Mouse (Mus musculus) CH12.LX (cell line): Measurements from ENCODE around the gene Ttll9. TPM values are rescaled to one million over a fixed set of nuclear protein-coding genes. Genes with fewer than 3 reads are reported as not detected.

Source experiments
- DNase-seq: peaks from one replicate; pipeline ENCODE4 v3.0.0-alpha.2; 2013; ENCODE audit errors: extremely low read depth
- H3K27ac ChIP-seq: 2 replicates; pipeline ENCODE4 v1.5.1; 2012; ENCODE audit warnings: low read depth, mild to moderate bottlenecking, control low read depth, moderate library complexity; ENCODE audit not compliant: insufficient read depth
- H3K27me3 ChIP-seq: replicated peaks from 2 replicates; pipeline ENCODE3; 2012; ENCODE audit warnings: inconsistent platforms
- H3K36me3 ChIP-seq, 2 experiments: replicated peaks in 1 of 2; 2 replicates each; pipeline versions ENCODE3 to v1.6.1; 2012; ENCODE audit warnings: inconsistent platforms in 1 of 2, low read length in 1 of 2, mild to moderate bottlenecking in 1 of 2, mixed read lengths in 1 of 2, moderate library complexity in 1 of 2; ENCODE audit not compliant: control insufficient read depth in 1 of 2, insufficient read depth in 1 of 2
- H3K4me1 ChIP-seq, 2 experiments: 2 replicates each; pipeline ENCODE4 v1.6.1; 2012; ENCODE audit warnings: inconsistent platforms in 1 of 2, moderate library complexity in 1 of 2; ENCODE audit not compliant: insufficient read depth in 2 of 2, control insufficient read depth in 1 of 2
- H3K4me2 ChIP-seq: 2 replicates; pipeline ENCODE4 v1.6.1; 2012; ENCODE audit warnings: low read depth, mild to moderate bottlenecking, control low read depth; ENCODE audit not compliant: poor library complexity, insufficient read depth, severe bottlenecking
- H3K4me3 ChIP-seq, 3 experiments: fragments of 150-350 bp in 1 of 3; sonication (generic) in 1 of 3; replicated peaks in 1 of 3; 2 replicates each; pipeline versions ENCODE3 to v1.5.1; 2011 to 2012; ENCODE audit warnings: low read depth in 2 of 3, low read length in 2 of 3, mild to moderate bottlenecking in 2 of 3, moderate library complexity in 2 of 3, control low read depth in 1 of 3, improper control_type of control experiment in 1 of 3, inconsistent platforms in 1 of 3, mixed read lengths in 1 of 3; ENCODE audit not compliant: poor library complexity in 1 of 3
- H3K79me2 ChIP-seq: replicated peaks from 2 replicates; pipeline ENCODE4 v1.6.1; 2012; ENCODE audit warnings: mild to moderate bottlenecking, moderate library complexity; ENCODE audit not compliant: control insufficient read depth, poor library complexity, insufficient read depth, severe bottlenecking; ENCODE audit errors: extremely low read depth
- H3K9ac ChIP-seq: 2 replicates; pipeline ENCODE4 v1.6.1; 2012; ENCODE audit warnings: low read depth, mild to moderate bottlenecking, control low read depth, moderate library complexity; ENCODE audit not compliant: insufficient read depth
- H3K9me3 ChIP-seq: replicated peaks from 2 replicates; pipeline ENCODE3; 2012; ENCODE audit warnings: low read length, inconsistent platforms, mixed read lengths
- BHLHE40 ChIP-seq: IDR thresholded peaks from 2 replicates; pipeline ENCODE4 v1.6.1; 2011; ENCODE audit warnings: mild to moderate bottlenecking, low read depth, low read length, improper control_type of control experiment
- CTCF ChIP-seq, 2 experiments: IDR thresholded peaks in 1 of 2; conservative IDR thresholded peaks in 1 of 2; 2 replicates each; pipeline ENCODE4 v1.5.1; 2011 to 2012; ENCODE audit warnings: low read depth in 2 of 2, low read length in 2 of 2, improper control_type of control experiment in 1 of 2, inconsistent platforms in 1 of 2, mild to moderate bottlenecking in 1 of 2, moderate library complexity in 1 of 2
- E2F4 ChIP-seq: IDR thresholded peaks from 2 replicates; pipeline ENCODE4 v1.6.1; 2011; ENCODE audit warnings: low read depth, low read length, improper control_type of control experiment; ENCODE audit not compliant: insufficient replicate concordance
- ELF1 ChIP-seq: IDR thresholded peaks from 2 replicates; pipeline ENCODE4 v1.6.1; 2014; ENCODE audit warnings: low read depth, mild to moderate bottlenecking, inconsistent platforms, low read length, improper control_type of control experiment
- ETS1 ChIP-seq: conservative IDR thresholded peaks from 2 replicates; pipeline ENCODE4 v1.6.1; 2012; ENCODE audit warnings: low read depth, mild to moderate bottlenecking, inconsistent platforms, low read length, improper control_type of control experiment, moderate library complexity
- GABPA ChIP-seq: IDR thresholded peaks from 2 replicates; pipeline ENCODE4 v1.6.1; 2012; ENCODE audit warnings: low read depth, low read length, improper control_type of control experiment, inconsistent platforms; ENCODE audit not compliant: insufficient replicate concordance
- HCFC1 ChIP-seq: IDR thresholded peaks from 2 replicates; pipeline ENCODE4 v1.6.1; 2012; ENCODE audit warnings: low read depth, mild to moderate bottlenecking, inconsistent platforms, low read length, improper control_type of control experiment
- IRF4 ChIP-seq: IDR thresholded peaks from 2 replicates; pipeline ENCODE4 v1.6.1; 2014; ENCODE audit warnings: low read depth, mild to moderate bottlenecking, inconsistent platforms, low read length, improper control_type of control experiment
- JUND ChIP-seq: conservative IDR thresholded peaks from 2 replicates; pipeline ENCODE4 v1.6.1; 2011; ENCODE audit warnings: low read depth, low read length, improper control_type of control experiment
- KAT2A ChIP-seq: IDR thresholded peaks from 2 replicates; pipeline ENCODE4 v1.6.1; 2012; ENCODE audit warnings: low read length, improper control_type of control experiment, inconsistent platforms; ENCODE audit not compliant: insufficient replicate concordance
- MAX ChIP-seq: IDR thresholded peaks from 2 replicates; pipeline ENCODE4 v1.6.1; 2011; ENCODE audit warnings: low read length, improper control_type of control experiment
- MAZ ChIP-seq: IDR thresholded peaks from 2 replicates; pipeline ENCODE4 v1.6.1; 2012; ENCODE audit warnings: low read depth, mild to moderate bottlenecking, inconsistent platforms, low read length, improper control_type of control experiment, moderate library complexity
- MEF2A ChIP-seq: IDR thresholded peaks from 2 replicates; pipeline ENCODE4 v1.6.1; 2014; ENCODE audit warnings: low read depth, mild to moderate bottlenecking, inconsistent platforms, low read length, improper control_type of control experiment, borderline replicate concordance
- MXI1 ChIP-seq: IDR thresholded peaks from 2 replicates; pipeline ENCODE4 v1.6.1; 2011; ENCODE audit warnings: mild to moderate bottlenecking, low read depth, low read length, improper control_type of control experiment
- PAX5 ChIP-seq: IDR thresholded peaks from 2 replicates; pipeline ENCODE4 v1.6.1; 2012; ENCODE audit warnings: low read length, inconsistent platforms, mixed read lengths
- POLR2A ChIP-seq: IDR thresholded peaks from 2 replicates; pipeline ENCODE4 v1.6.1; 2011; ENCODE audit warnings: low read depth, mild to moderate bottlenecking, improper control_type of control experiment, low read length
- RCOR1 ChIP-seq: conservative IDR thresholded peaks from 2 replicates; pipeline ENCODE4 v1.6.1; 2012; ENCODE audit warnings: low read depth, mild to moderate bottlenecking, inconsistent platforms, low read length, improper control_type of control experiment
- SMC3 ChIP-seq: IDR thresholded peaks from 2 replicates; pipeline ENCODE4 v1.6.1; 2011; ENCODE audit warnings: low read depth, low read length, improper control_type of control experiment
- TBP ChIP-seq: conservative IDR thresholded peaks from 2 replicates; pipeline ENCODE4 v1.6.1; 2011; ENCODE audit warnings: low read depth, low read length, improper control_type of control experiment
- UBTF ChIP-seq: IDR thresholded peaks from 2 replicates; pipeline ENCODE4 v1.6.1; 2012; ENCODE audit warnings: low read depth, mild to moderate bottlenecking, inconsistent platforms, low read length, improper control_type of control experiment, moderate library complexity
- USF1 ChIP-seq: IDR thresholded peaks from 2 replicates; pipeline ENCODE4 v1.6.1; 2014; ENCODE audit warnings: low read depth, mild to moderate bottlenecking, inconsistent platforms, low read length, improper control_type of control experiment
- ZC3H11A ChIP-seq: IDR thresholded peaks from 2 replicates; pipeline ENCODE4 v1.6.1; 2012; ENCODE audit warnings: low read depth, mild to moderate bottlenecking, inconsistent platforms, low read length, improper control_type of control experiment
- ZKSCAN1 ChIP-seq: IDR thresholded peaks from 2 replicates; pipeline ENCODE4 v1.6.1; 2012; ENCODE audit warnings: low read depth, inconsistent platforms, low read length, improper control_type of control experiment, borderline replicate concordance
- ZNF384 ChIP-seq: IDR thresholded peaks from 2 replicates; pipeline ENCODE4 v1.6.1; 2012; ENCODE audit warnings: low read depth, low read length, improper control_type of control experiment, inconsistent platforms
- dilution Hi-C: fragments of 300-500 bp; cut with MboI; formaldehyde crosslinking; loops from 2 replicates; pipeline ENCODE4 v1.14.3; 2020; ENCODE audit warnings: low sequenced_read_pairs; ENCODE audit not compliant: extremely low pct_unique_long_range_greater_than_20kb, extremely low pct_ligation_motif_present
- in situ Hi-C: fragments of 300-500 bp; cut with MboI; formaldehyde crosslinking; loops from 3 replicates; pipeline ENCODE4 v1.14.3; 2019; ENCODE audit warnings: low sequenced_read_pairs, low pct_ligation_motif_present, low pct_unique_long_range_greater_than_20kb, mixed read lengths
- polyA plus RNA-seq: library from polyadenylated mRNA; unstranded; fragments of >175 nt; gene quantifications from 2 replicates; pipeline ENCODE4 v1.2.1, GENCODE M21; 2012; ENCODE audit warnings: low read depth; ENCODE audit not compliant: insufficient read length
- total RNA-seq, 2 experiments: library from RNA; depleted of rRNA; stranded (reverse); fragments of 300-350 nt in 1 of 2; fragments of >200 nt in 1 of 2; gene quantifications; 2 replicates each; pipeline ENCODE4 v1.2.3; 2012 to 2014

Ttll9 gene
- total and polyA plus RNA-seq, 3 experiments = 1.5 to 1.7 (median 1.7) TPM

DNA sequence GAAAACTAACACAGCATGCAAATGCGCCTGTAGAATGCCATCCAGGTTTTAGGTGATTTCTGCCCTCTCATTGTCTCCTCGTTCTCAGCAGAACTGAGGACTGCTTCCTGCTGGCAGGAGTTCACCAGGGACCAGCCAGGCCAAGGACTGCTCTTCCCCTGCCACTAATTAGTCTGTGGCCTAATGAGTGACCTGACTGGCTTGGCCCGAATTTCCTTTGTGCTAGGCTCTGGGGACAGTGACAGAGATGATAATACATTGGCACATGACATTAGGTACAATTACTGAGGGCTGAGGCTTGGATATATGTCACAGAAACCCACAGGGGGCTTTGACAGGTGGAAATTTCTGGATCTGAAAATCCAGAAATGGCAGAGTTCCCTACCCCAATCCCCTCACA, 14.7 kb downstream of the Ttll9 start:
- no peak overlapping the region for H3K4me3 ChIP-seq
- DNase-seq = no peak
- TF ChIP-seq GABPA (no peak), UBTF (no peak), E2F4 (no peak), BHLHE40 (no peak), IRF4 (no peak)
- no peaks in the 10 kb centered on the region for H3K79me2 ChIP-seq
- in situ Hi-C loops = no loop called here
- peaks cover 89% of the 10 kb centered on the region for H3K27me3 ChIP-seq
- H3K36me3 ChIP-seq = no peaks in the 10 kb centered on the region
- H3K9ac ChIP-seq = no peak overlapping the region
- dilution Hi-C loops = no loop called here
- no peak overlapping the region for H3K27ac ChIP-seq
- H3K4me1 ChIP-seq = no peaks in the 10 kb centered on the region
- no peaks in the 10 kb centered on the region for H3K9me3 ChIP-seq
- H3K4me2 ChIP-seq = no peak overlapping the region

DNA sequence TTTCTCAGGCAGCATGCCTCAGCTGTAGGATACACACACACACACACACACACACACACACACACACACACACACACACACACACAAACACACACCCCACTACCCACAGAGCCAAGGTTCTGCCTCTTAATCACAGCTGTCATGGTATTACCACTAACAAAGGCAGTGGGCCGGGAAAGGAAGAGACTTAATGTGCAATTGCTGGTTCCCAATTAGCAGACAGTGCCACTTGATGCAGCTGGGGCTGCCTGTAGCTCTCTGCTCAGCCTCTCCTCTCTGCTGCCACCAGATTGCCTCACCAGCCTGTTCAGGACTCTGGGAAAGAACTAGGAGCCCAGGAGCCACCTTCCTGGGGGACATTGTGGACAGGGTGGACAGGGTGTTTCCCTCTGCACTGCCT, 23.3 kb downstream of the Ttll9 start:
- in situ Hi-C loops = no loop called here
- no peak overlapping the region for H3K4me3 ChIP-seq
- dilution Hi-C loops = no loop called here

DNA sequence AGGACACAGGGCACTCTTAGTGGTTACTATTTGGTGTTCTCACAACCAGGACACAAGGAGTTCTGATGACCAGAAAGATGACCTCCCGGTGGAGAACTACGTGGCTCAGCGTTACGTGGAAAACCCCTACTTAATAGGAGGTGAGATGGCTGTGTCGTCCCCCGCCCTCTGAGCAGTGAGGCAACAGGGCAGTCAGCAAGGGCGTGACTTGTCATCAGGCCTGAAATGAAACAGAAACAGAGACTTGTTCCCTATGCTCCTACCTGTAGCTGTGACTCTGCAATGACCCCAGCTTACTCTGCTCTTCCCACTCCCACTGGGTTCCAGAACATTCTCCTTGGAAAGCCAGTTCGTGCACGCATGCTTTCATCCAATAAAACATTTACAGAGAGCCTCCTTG, 29.2 kb downstream of the Ttll9 start:
- H3K4me2 ChIP-seq = peak overlapping the region; percentile 85
- in situ Hi-C loops (no loop called here), dilution Hi-C loops (no loop called here)
- H3K27me3 ChIP-seq = peaks cover 20% of the 10 kb centered on the region
- no peak overlapping the region for H3K27ac ChIP-seq
- no peak overlapping the region; the same call in 1 of the 2 replicates for H3K9ac ChIP-seq
- H3K9me3 ChIP-seq = no peaks in the 10 kb centered on the region
- no peaks in the 10 kb centered on the region for H3K36me3 ChIP-seq
- DNase-seq = peak; percentile 37
- TF ChIP-seq IRF4 = peak; percentile 61; the same call in 1 of the 2 replicates
- no peak for TF ChIP-seq POLR2A
- TF ChIP-seq BHLHE40 = no peak
- 0 out of 2 replicates have a peak, but pooled peaks have one; percentile 25 for TF ChIP-seq TBP
- no peak for TF ChIP-seq MAX
- TF ChIP-seq PAX5 = no peak
- TF ChIP-seq CTCF (conservative IDR thresholded peaks at IDR 0.05 in 1 of 2, IDR thresholded peaks at IDR 0.05 in 1 of 2; ENCODE audit: low read depth in 2 of 2, low read length in 2 of 2) = no peak
- TF ChIP-seq HCFC1 = no peak
- no peak for TF ChIP-seq ETS1
- no peak for TF ChIP-seq GABPA
- TF ChIP-seq MXI1 = peak; percentile 42; the same call in 1 of the 2 replicates
- 0 out of 2 replicates have a peak, but pooled peaks have one; percentile 69 for TF ChIP-seq MAZ
- no peak for TF ChIP-seq ZKSCAN1
- TF ChIP-seq RCOR1 = no peak
- H3K79me2 ChIP-seq = no peaks in the 10 kb centered on the region
- peaks cover 34 to 35% of the 10 kb centered on the region in 2 experiments for H3K4me1 ChIP-seq
- H3K4me3 ChIP-seq = peak overlapping the region in 1 of 3 experiments; percentile 21

More for the DNA sequence above, 23.3 kb downstream of the Ttll9 start:
- Histone ChIP-seq H3K9ac (no peak overlapping the region), H3K27ac (no peak overlapping the region), H3K79me2 (no peaks in the 10 kb centered on the region), H3K36me3 (no peaks in the 10 kb centered on the region), H3K4me2 (no peak overlapping the region), H3K9me3 (peaks cover 3% of the 10 kb centered on the region), H3K27me3 (peaks cover 66% of the 10 kb centered on the region), H3K4me1 (peaks cover 14 to 18% of the 10 kb centered on the region in 2 experiments)
- no peak for TF ChIP-seq UBTF
- no peak for TF ChIP-seq MAX
- TF ChIP-seq MEF2A = no peak
- TF ChIP-seq GABPA = no peak
- no peak for TF ChIP-seq HCFC1
- TF ChIP-seq ZKSCAN1 = no peak
- TF ChIP-seq ELF1 = no peak
- no peak for TF ChIP-seq SMC3
- no peak for TF ChIP-seq BHLHE40
- TF ChIP-seq JUND = no peak
- no peak for TF ChIP-seq USF1
- TF ChIP-seq ZC3H11A = no peak
- TF ChIP-seq ZNF384 = no peak
- no peak for TF ChIP-seq KAT2A
- DNase-seq = no peak
